In genomic region chr6:86370093-86370713, GRCm38 (mm10) we compare ENCODE assay signal across 9 mouse cellular contexts. TPM values are rescaled to one million over a fixed set of nuclear protein-coding genes. Genes with fewer than 3 reads are reported as not detected.
DNase-seq lines count a peak whose midpoint lies in the region; ATAC-seq and TF ChIP-seq lines count a peak whose summit lies in the region.
"Had no signal": no experiment of that assay in that cellular context is flagged by ENCODE, and none has a peak within 500 bp of the region (broad histone marks: within the 10 kb centered on the region; RNA-seq: fewer than 3 reads in every experiment).

No protein-coding gene starts in this region.

- 0 out of 2 replicates have a peak, but pooled peaks cover 6% of the 10 kb centered on the region for H3K4me1 ChIP-seq in lung, adult 2 months (ENCODE audit: control insufficient read depth, insufficient read depth, low read length)
- H3K4me1 ChIP-seq in hindbrain, embryonic 16.5 days (ENCODE audit: control insufficient read depth, insufficient read depth, low read depth, low read length) = peaks cover 26% of the 10 kb centered on the region
- peaks cover 26% of the 10 kb centered on the region for H3K4me1 ChIP-seq in midbrain, embryonic 11.5 days (ENCODE audit: control insufficient read depth, insufficient read depth, low read length)

- TF ChIP-seq POLR2A in lung, adult 2 months (IDR thresholded peaks at IDR 0.05; ENCODE audit: borderline replicate concordance, extremely low read depth, low read depth, low read length) = 0 out of 2 replicates have a peak, but pooled peaks have one; percentile 4
- TF ChIP-seq POLR2A in brain, embryonic 14.5 days (IDR thresholded peaks at IDR 0.05; ENCODE audit: borderline replicate concordance, extremely low read depth, insufficient read depth, insufficient read length, poor library complexity, severe bottlenecking) = no peak

- DNase-seq in lung, adult 2 months = no peak
- no peak for DNase-seq in lung, postnatal 4 days
- peak; percentile 31 for DNase-seq in brain, embryonic 14.5 days (ENCODE audit: low read depth)
- DNase-seq in midbrain, embryonic 11.5 days (ENCODE audit: low spot score, missing footprints) = peak; percentile 86
- DNase-seq in frontal cortex, postnatal 14 days (ENCODE audit: low spot score in 2 of 2) = no peak
- DNase-seq in cerebellum, postnatal 25 days = no peak
- no peak for DNase-seq in adrenal gland, adult 2 months

- peak overlapping the region; percentile 20 for H3K4me3 ChIP-seq in lung, adult 2 months (replicated peaks; ENCODE audit: extremely low read depth, low read depth, low read length)
- no peak overlapping the region for H3K4me3 ChIP-seq in hindbrain, embryonic 16.5 days (ENCODE audit: low read length)
- H3K4me3 ChIP-seq in midbrain, embryonic 11.5 days (ENCODE audit: low read depth, low read length) = peak overlapping the region; percentile 95; the same call in 1 of the 2 replicates

- peak overlapping the region; percentile 71; the same call in 1 of the 2 replicates for H3K9ac ChIP-seq in hindbrain, embryonic 16.5 days (ENCODE audit: low read depth, low read length)
- H3K9ac ChIP-seq in midbrain, embryonic 11.5 days (ENCODE audit: low read length) = peak overlapping the region; percentile 88

- 64% methylated on average over 3 of the region's 3 CpGs for WGBS in lung, adult 2 months
- WGBS in hindbrain, embryonic 16.5 days = 59% methylated on average over 3 of the region's 3 CpGs
- 62% methylated on average over 3 of the region's 3 CpGs for WGBS in midbrain, embryonic 11.5 days

- TF ChIP-seq CTCF in lung, adult 2 months (IDR thresholded peaks at IDR 0.05; ENCODE audit: insufficient read depth, low read length) = no peak
- TF ChIP-seq CTCF in brain, embryonic 14.5 days (IDR thresholded peaks at IDR 0.05; ENCODE audit: borderline replicate concordance, extremely low read depth, insufficient read depth, insufficient read length) = no peak

- peak overlapping the region; percentile 91 for H3K27ac ChIP-seq in hindbrain, embryonic 16.5 days (ENCODE audit: low read depth, low read length)
- no peak overlapping the region for H3K27ac ChIP-seq in midbrain, embryonic 11.5 days (ENCODE audit: low read depth, low read length)

- no peaks in the 10 kb centered on the region for H3K9me3 ChIP-seq in hindbrain, embryonic 16.5 days (ENCODE audit: control insufficient read depth, low read length)
- no peaks in the 10 kb centered on the region for H3K9me3 ChIP-seq in midbrain, embryonic 11.5 days (ENCODE audit: control insufficient read depth, low read length)

- H3K36me3 ChIP-seq in hindbrain, embryonic 16.5 days (ENCODE audit: control insufficient read depth, insufficient read depth, low read length) = no peaks in the 10 kb centered on the region
- no peaks in the 10 kb centered on the region; the same call in 1 of the 2 replicates for H3K36me3 ChIP-seq in midbrain, embryonic 11.5 days (ENCODE audit: control insufficient read depth, insufficient read depth, low read length)

- ATAC-seq in hindbrain, embryonic 16.5 days = no peak
- no peak for ATAC-seq in midbrain, embryonic 11.5 days (ENCODE audit: low FRiP score)

- peak overlapping the region; percentile 91 for H3K4me2 ChIP-seq in hindbrain, embryonic 16.5 days (ENCODE audit: low read length)
- H3K4me2 ChIP-seq in midbrain, embryonic 11.5 days = peak overlapping the region; percentile 82

- no peaks in the 10 kb centered on the region for H3K27me3 ChIP-seq in hindbrain, embryonic 16.5 days (replicated peaks; ENCODE audit: control insufficient read depth, insufficient read depth, low read length)
- no peaks in the 10 kb centered on the region for H3K27me3 ChIP-seq in midbrain, embryonic 11.5 days (ENCODE audit: control insufficient read depth, insufficient read depth, low read length)

RNA-seq across cellular contexts. Expression of gene Snrpg, which starts 0.9 kb away (rescaled TPM):
- 30.3 and 36.8 TPM in 2 replicates for polyA plus RNA-seq in lung, adult 2 months (2012; rRNA removed)
- 175 and 203 TPM in 2 replicates for polyA plus RNA-seq in brain, embryonic 14.5 days (2012; rRNA removed)
- 234 and 259 TPM in 2 replicates for polyA plus RNA-seq in hindbrain, embryonic 16.5 days (2015; fragmentation: Nextera tagmentation; extraction: Ambion mirVana)
- 658 and 748 TPM in 2 replicates for polyA plus RNA-seq in midbrain, embryonic 11.5 days (2014; fragmentation: Nextera tagmentation; extraction: Ambion mirVana)
- total RNA-seq in adrenal gland, adult 2 months (2021) = 100 to 1,000 TPM; 197 to 420 TPM
- 38.8 and 52.2 TPM in 2 replicates for polyA plus RNA-seq in adrenal gland, adult 2 months (2012; rRNA removed)

RNA-seq across cellular contexts. Expression of gene Fam136a, which starts 4.8 kb away (rescaled TPM):
- 8.3 and 8.5 TPM in 2 replicates for polyA plus RNA-seq in lung, adult 2 months (2012; rRNA removed)
- polyA plus RNA-seq in brain, embryonic 14.5 days (2012; rRNA removed) = 56.5 and 58.2 TPM in 2 replicates
- 112 and 114 TPM in 2 replicates for polyA plus RNA-seq in hindbrain, embryonic 16.5 days (2015; fragmentation: Nextera tagmentation; extraction: Ambion mirVana)
- 147 and 152 TPM in 2 replicates for polyA plus RNA-seq in midbrain, embryonic 11.5 days (2014; fragmentation: Nextera tagmentation; extraction: Ambion mirVana)
- 10 to 100 TPM; 62.6 to 73.7 TPM for total RNA-seq in adrenal gland, adult 2 months (2021)
- 43.9 and 48.7 TPM in 2 replicates for polyA plus RNA-seq in adrenal gland, adult 2 months (2012; rRNA removed)

RNA-seq across cellular contexts. Expression of gene Pcyox1, which starts 26.8 kb away (rescaled TPM):
- 25.6 and 28.6 TPM in 2 replicates for polyA plus RNA-seq in lung, adult 2 months (2012; rRNA removed)
- 71.4 and 72.1 TPM in 2 replicates for polyA plus RNA-seq in brain, embryonic 14.5 days (2012; rRNA removed)
- polyA plus RNA-seq in hindbrain, embryonic 16.5 days (2015; fragmentation: Nextera tagmentation; extraction: Ambion mirVana) = 88.4 and 92.7 TPM in 2 replicates
- 107 and 119 TPM in 2 replicates for polyA plus RNA-seq in midbrain, embryonic 11.5 days (2014; fragmentation: Nextera tagmentation; extraction: Ambion mirVana)
- 100 to 1,000 TPM; 178 to 206 TPM for total RNA-seq in adrenal gland, adult 2 months (2021)
- polyA plus RNA-seq in adrenal gland, adult 2 months (2012; rRNA removed) = 54.8 and 96.2 TPM in 2 replicates

RNA-seq across cellular contexts. Expression of gene Tia1, which starts 33.8 kb away (rescaled TPM):
- polyA plus RNA-seq in lung, adult 2 months (2012; rRNA removed) = 12.8 and 22.0 TPM in 2 replicates
- 331 and 433 TPM in 2 replicates for polyA plus RNA-seq in brain, embryonic 14.5 days (2012; rRNA removed)
- 232 and 270 TPM in 2 replicates for polyA plus RNA-seq in hindbrain, embryonic 16.5 days (2015; fragmentation: Nextera tagmentation; extraction: Ambion mirVana)
- 241 and 255 TPM in 2 replicates for polyA plus RNA-seq in midbrain, embryonic 11.5 days (2014; fragmentation: Nextera tagmentation; extraction: Ambion mirVana)
- 10 to 100 TPM; 42.7 to 44.0 TPM for total RNA-seq in adrenal gland, adult 2 months (2021)
- polyA plus RNA-seq in adrenal gland, adult 2 months (2012; rRNA removed) = 12.7 and 14.2 TPM in 2 replicates

RNA-seq across cellular contexts. Expression of gene Gm44790, which starts 56.3 kb away (rescaled TPM):
- 6.9 and 9.6 TPM in 2 replicates for polyA plus RNA-seq in lung, adult 2 months (2012; rRNA removed)
- polyA plus RNA-seq in brain, embryonic 14.5 days (2012; rRNA removed) = 1.9 and 2.9 TPM in 2 replicates
- not detected in 2 replicates for polyA plus RNA-seq in hindbrain, embryonic 16.5 days (2015; fragmentation: Nextera tagmentation; extraction: Ambion mirVana)
- polyA plus RNA-seq in midbrain, embryonic 11.5 days (2014; fragmentation: Nextera tagmentation; extraction: Ambion mirVana) = not detected in 2 replicates
- total RNA-seq in adrenal gland, adult 2 months (2021) = 1 to 10 TPM in 1 of 2 experiments, not detected in 1; 3.2 TPM
- 6.4 and 8.7 TPM in 2 replicates for polyA plus RNA-seq in adrenal gland, adult 2 months (2012; rRNA removed)
- total RNA-seq: heart, postnatal 36 days had no signal

Comparison
In these comparisons a context has a peak if more than half of its experiments do, and no peak if none do; other contexts are left out.
1. DNase-seq: peak in brain, embryonic 14.5 days (single experiment) and midbrain, embryonic 11.5 days (single experiment); none in lung, adult 2 months (single experiment), lung, postnatal 4 days (0 of 2), frontal cortex, postnatal 14 days (0 of 2), cerebellum, postnatal 25 days (0 of 2) and adrenal gland, adult 2 months (single experiment).